Comparison of ENCODE assay signal across 33 mouse cellular contexts in genomic region chr15:101694207-101694606, GRCm38 (mm10). TPM values are rescaled to one million over a fixed set of nuclear protein-coding genes. Genes with fewer than 3 reads are reported as not detected.
DNase-seq lines count a peak whose midpoint lies in the region; ATAC-seq lines count a peak whose summit lies in the region.
"Had no signal": no experiment of that assay in that cellular context is flagged by ENCODE, and none has a peak within 500 bp of the region (broad histone marks: within the 10 kb centered on the region; RNA-seq: fewer than 3 reads in every experiment).

Gene Krt6a, minus strand, starts transcription at chr15:101694307.

- no peak within 1 kb of the TSS; the same call in 1 of the 2 replicates for H3K9ac ChIP-seq in embryonic facial prominence, embryonic 15.5 days
- H3K9ac ChIP-seq in stomach, embryonic 16.5 days (ENCODE audit: low read length), result no peak within 1 kb of the TSS
- no peak within 1 kb of the TSS for H3K9ac ChIP-seq in hindbrain, embryonic 11.5 days (ENCODE audit: low read depth, low read length)
- H3K9ac ChIP-seq: forebrain, embryonic 12.5 days; forebrain, embryonic 15.5 days; heart, embryonic 12.5 days; heart, embryonic 15.5 days; hindbrain, embryonic 14.5 days had no signal

- H3K27me3 ChIP-seq in embryonic facial prominence, embryonic 15.5 days, result no peaks in the 10 kb centered on the region
- H3K27me3 ChIP-seq in stomach, embryonic 16.5 days (ENCODE audit: control insufficient read depth, insufficient read depth, low read length), result no peaks in the 10 kb centered on the region
- no peaks in the 10 kb centered on the region for H3K27me3 ChIP-seq in hindbrain, embryonic 11.5 days (ENCODE audit: control insufficient read depth, insufficient read depth, low read length)
- H3K27me3 ChIP-seq: forebrain, embryonic 12.5 days; forebrain, embryonic 15.5 days had no signal

- H3K4me3 ChIP-seq in embryonic facial prominence, embryonic 15.5 days (replicated peaks), result no peak within 1 kb of the TSS
- no peak within 1 kb of the TSS for H3K4me3 ChIP-seq in stomach, embryonic 16.5 days (replicated peaks; ENCODE audit: low read length)
- no peak within 1 kb of the TSS for H3K4me3 ChIP-seq in hindbrain, embryonic 11.5 days (ENCODE audit: low read depth, low read length)
- H3K4me3 ChIP-seq: erythroblast, embryonic 14.5 days; forebrain, embryonic 12.5 days; forebrain, embryonic 15.5 days; heart, embryonic 12.5 days; heart, embryonic 15.5 days; hindbrain, embryonic 10.5 days had no signal

- H3K4me1 ChIP-seq in embryonic facial prominence, embryonic 15.5 days, result 0 out of 2 replicates have a peak, but pooled peaks cover 4% of the 10 kb centered on the region
- no peaks in the 10 kb centered on the region for H3K4me1 ChIP-seq in stomach, embryonic 16.5 days (ENCODE audit: control insufficient read depth, insufficient read depth, low read length)
- H3K4me1 ChIP-seq in hindbrain, embryonic 11.5 days (replicated peaks; ENCODE audit: control insufficient read depth, insufficient read depth, low read length), result no peaks in the 10 kb centered on the region
- H3K4me1 ChIP-seq: forebrain, embryonic 12.5 days; forebrain, embryonic 15.5 days; heart, embryonic 12.5 days; heart, embryonic 15.5 days; hindbrain, embryonic 10.5 days had no signal

- H3K36me3 ChIP-seq in embryonic facial prominence, embryonic 15.5 days, result no peaks in the 10 kb centered on the region
- H3K36me3 ChIP-seq in stomach, embryonic 16.5 days (ENCODE audit: control insufficient read depth, insufficient read depth, low read length), result no peaks in the 10 kb centered on the region
- H3K36me3 ChIP-seq in hindbrain, embryonic 11.5 days (ENCODE audit: control insufficient read depth, insufficient read depth, low read length), result no peaks in the 10 kb centered on the region
- H3K36me3 ChIP-seq: forebrain, embryonic 12.5 days; forebrain, embryonic 15.5 days; G1E; heart, embryonic 12.5 days; heart, embryonic 15.5 days; hindbrain, embryonic 10.5 days had no signal

- no peaks in the 10 kb centered on the region for H3K9me3 ChIP-seq in embryonic facial prominence, embryonic 15.5 days (replicated peaks)
- no peaks in the 10 kb centered on the region for H3K9me3 ChIP-seq in stomach, embryonic 16.5 days (replicated peaks; ENCODE audit: control insufficient read depth, low read length)
- H3K9me3 ChIP-seq in hindbrain, embryonic 11.5 days (ENCODE audit: control insufficient read depth, low read length), result no peaks in the 10 kb centered on the region
- H3K9me3 ChIP-seq: forebrain, embryonic 12.5 days; forebrain, embryonic 15.5 days; heart, embryonic 12.5 days; heart, embryonic 15.5 days; hindbrain, embryonic 10.5 days had no signal

- no peak within 1 kb of the TSS for H3K27ac ChIP-seq in embryonic facial prominence, embryonic 15.5 days (replicated peaks)
- no peak within 1 kb of the TSS; the same call in 1 of the 2 replicates for H3K27ac ChIP-seq in stomach, embryonic 16.5 days (ENCODE audit: low read length)
- H3K27ac ChIP-seq in hindbrain, embryonic 11.5 days (ENCODE audit: low read depth, low read length), result no peak within 1 kb of the TSS
- H3K27ac ChIP-seq: forebrain, embryonic 12.5 days; forebrain, embryonic 15.5 days; heart, embryonic 15.5 days; hindbrain, embryonic 10.5 days; hindbrain, embryonic 14.5 days; hindbrain, postnatal 0 days had no signal

- WGBS in embryonic facial prominence, embryonic 15.5 days, result 75% methylated on average over 5 of the region's 5 CpGs
- WGBS in stomach, embryonic 16.5 days, result 67% methylated on average over 5 of the region's 5 CpGs
- 85% methylated on average over 5 of the region's 5 CpGs for WGBS in hindbrain, embryonic 11.5 days

- DNase-seq in heart, adult 11 months, result peak; percentile 72
- no peak for DNase-seq in heart, adult 18-20 months
- no peak for DNase-seq in hindbrain, embryonic 11.5 days (ENCODE audit: low spot score)
- DNase-seq: adrenal gland, postnatal 10 days; B cell, adult 2 months; cerebellum, adult 11 months; cerebellum, adult 2 months; cerebellum, adult 9-11 months; cerebellum, postnatal 25 days; gastrocnemius, postnatal 36 days; heart, postnatal 10 days; heart, postnatal 36 days had no signal

- no peak within 1 kb of the TSS for H3K4me2 ChIP-seq in embryonic facial prominence, embryonic 15.5 days (replicated peaks)
- no peak within 1 kb of the TSS for H3K4me2 ChIP-seq in stomach, embryonic 16.5 days (ENCODE audit: low read depth, low read length)
- H3K4me2 ChIP-seq in hindbrain, embryonic 11.5 days (replicated peaks; ENCODE audit: low read depth, low read length), result no peak within 1 kb of the TSS
- H3K4me2 ChIP-seq: forebrain, embryonic 12.5 days; forebrain, embryonic 15.5 days; heart, embryonic 12.5 days; heart, embryonic 15.5 days; hindbrain, embryonic 14.5 days had no signal

- no peak for ATAC-seq in embryonic facial prominence, embryonic 15.5 days (ENCODE audit: insufficient number of reproducible peaks, low FRiP score, low TSS enrichment, low read depth)
- no peak; the same call in 1 of the 2 replicates for ATAC-seq in stomach, embryonic 16.5 days (ENCODE audit: insufficient read depth, low FRiP score)
- no peak for ATAC-seq in megakaryocyte progenitor cell, adult 5-6 weeks (replicated peaks; ENCODE audit: poor library complexity)
- no peak for ATAC-seq in hindbrain, embryonic 11.5 days (ENCODE audit: low FRiP score)
- ATAC-seq: forebrain, embryonic 15.5 days; hindbrain, postnatal 0 days; inflammation-experienced regulatory T-cells, adult 6 months; intestine, embryonic 16.5 days; Patski had no signal

RNA-seq across cellular contexts. Expression of gene Krt6a, which starts in this region (rescaled TPM):
- not detected for total RNA-seq in heart, adult 18-20 months (2021)
- 310 and 324 TPM in 2 replicates for polyA plus RNA-seq in embryonic facial prominence, embryonic 15.5 days (2015; fragmentation: Nextera tagmentation; extraction: Ambion mirVana)
- 458 and 584 TPM in 2 replicates for polyA plus RNA-seq in stomach, embryonic 16.5 days (2015; fragmentation: Nextera tagmentation; extraction: Ambion mirVana)
- not detected in 2 replicates for total RNA-seq in megakaryocyte progenitor cell, adult 5-6 weeks (2015)
- total RNA-seq in megakaryocyte progenitor cell, adult 5-6 weeks (2017), result not detected in 2 replicates
- not detected in 2 replicates for polyA plus RNA-seq in hindbrain, embryonic 11.5 days (2014; fragmentation: Nextera tagmentation; extraction: Ambion mirVana)
- total RNA-seq: adrenal gland, adult 18-20 months; adrenal gland, postnatal 10 days; adrenal gland, postnatal 4 days; CH12.LX; common myeloid progenitor, adult 5-6 weeks; G1E; gastrocnemius, adult 8-10 months; gastrocnemius, postnatal 36 days; granulocyte monocyte progenitor cell, adult 5-6 weeks; heart, postnatal 10 days; heart, postnatal 36 days; hindbrain, postnatal 0 days had no signal
- polyA plus RNA-seq: cerebellum, adult 2 months; erythroblast, embryonic 14.5 days; forebrain, embryonic 12.5 days; forebrain, embryonic 15.5 days; G1E; heart, embryonic 12.5 days; hindbrain, embryonic 10.5 days; hindbrain, embryonic 14.5 days; inflammation-experienced regulatory T-cells, adult 6 months; Patski had no signal

Comparison
In these comparisons a context has a peak if more than half of its experiments do, and no peak if none do; other contexts are left out.
1. RNA of gene Krt6a (polyA plus RNA-seq): 458 to 584 TPM in stomach, embryonic 16.5 days and 310 to 324 TPM in embryonic facial prominence, embryonic 15.5 days; not detected in hindbrain, embryonic 11.5 days; every median in the first group is over 100 times any median in the second.